Comparison of ENCODE assay signal across 21 mouse cellular contexts in the genomic region with DNA sequence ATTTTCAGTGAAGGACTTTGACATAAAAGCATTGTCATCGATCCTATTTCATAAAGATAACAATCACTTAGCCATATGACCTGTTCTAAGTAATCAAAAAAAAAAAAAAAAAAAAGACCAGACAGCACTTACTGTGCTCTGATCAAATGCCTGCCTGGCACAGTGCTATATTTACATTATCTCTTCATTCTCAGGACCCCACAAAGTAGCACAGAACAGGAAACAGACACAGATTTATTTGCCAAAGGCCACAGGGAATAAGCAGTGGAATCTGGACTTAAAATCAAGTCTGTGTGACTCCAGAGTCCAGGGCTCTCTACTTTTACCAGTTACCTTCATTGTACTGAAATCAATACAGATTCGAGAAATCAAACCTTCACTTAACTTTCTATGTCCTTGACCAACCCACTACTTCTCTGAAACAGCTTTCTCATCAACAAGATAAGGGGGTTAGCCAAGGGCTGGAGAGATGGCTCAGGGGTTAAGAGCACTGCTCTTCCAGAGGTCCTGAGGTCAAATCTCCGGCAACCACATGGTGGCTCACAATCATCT. TPM values are rescaled to one million over a fixed set of nuclear protein-coding genes. Genes with fewer than 3 reads are reported as not detected.
DNase-seq lines count a peak whose midpoint lies in the region; ATAC-seq and TF ChIP-seq lines count a peak whose summit lies in the region.
"Had no signal": no experiment of that assay in that cellular context is flagged by ENCODE, and none has a peak within 500 bp of the region (broad histone marks: within the 10 kb centered on the region; RNA-seq: fewer than 3 reads in every experiment).

No protein-coding gene starts in this region.

- H3K9me3 ChIP-seq in G1E (replicated peaks), result 0 out of 2 replicates have a peak, but pooled peaks cover 1% of the 10 kb centered on the region
- H3K9me3 ChIP-seq in forebrain, embryonic 14.5 days (replicated peaks; ENCODE audit: control insufficient read depth, low read length), result no peaks in the 10 kb centered on the region
- no peaks in the 10 kb centered on the region for H3K9me3 ChIP-seq in forebrain, embryonic 16.5 days (ENCODE audit: control insufficient read depth, low read length)
- H3K9me3 ChIP-seq: embryonic facial prominence, embryonic 13.5 days; forebrain, embryonic 12.5 days; heart, embryonic 15.5 days; hindbrain, embryonic 13.5 days had no signal

- no peak overlapping the region for H3K4me3 ChIP-seq in layer of hippocampus, adult 2 months
- H3K4me3 ChIP-seq in G1E (ENCODE audit: low read depth, low read length), result no peak overlapping the region
- H3K4me3 ChIP-seq in forebrain, embryonic 14.5 days (ENCODE audit: low read depth, low read length), result no peak overlapping the region
- H3K4me3 ChIP-seq in forebrain, embryonic 16.5 days (replicated peaks; ENCODE audit: low read length), result no peak overlapping the region
- H3K4me3 ChIP-seq: embryonic facial prominence, embryonic 13.5 days; forebrain, embryonic 12.5 days; gastrocnemius, adult 2 months; heart, embryonic 15.5 days; hindbrain, embryonic 13.5 days had no signal

- 85% methylated on average over 3 of the region's 3 CpGs for WGBS in forebrain, embryonic 14.5 days
- 93% methylated on average over 3 of the region's 3 CpGs for WGBS in forebrain, embryonic 16.5 days

- 0 out of 2 replicates have a peak, but pooled peaks have one; percentile 15 for ATAC-seq in G1E (ENCODE audit: extremely low read depth, insufficient number of reproducible peaks, low FRiP score, poor library complexity, severe bottlenecking)
- 0 out of 2 replicates have a peak, but pooled peaks have one; percentile 26 for ATAC-seq in megakaryocyte progenitor cell, adult 5-6 weeks (replicated peaks; ENCODE audit: poor library complexity)
- ATAC-seq in forebrain, embryonic 14.5 days, result no peak
- no peak for ATAC-seq in forebrain, embryonic 16.5 days
- ATAC-seq: activated CD4-positive, CD25-positive, alpha-beta regulatory T cell, adult 4 months; hindbrain, postnatal 0 days had no signal

- H3K36me3 ChIP-seq in G1E (replicated peaks), result peaks cover 4% of the 10 kb centered on the region
- H3K36me3 ChIP-seq in forebrain, embryonic 14.5 days (ENCODE audit: control insufficient read depth, insufficient read depth, low read length), result no peaks in the 10 kb centered on the region
- H3K36me3 ChIP-seq in forebrain, embryonic 16.5 days (ENCODE audit: control insufficient read depth, insufficient read depth), result no peaks in the 10 kb centered on the region
- H3K36me3 ChIP-seq: embryonic facial prominence, embryonic 13.5 days; forebrain, embryonic 12.5 days; heart, embryonic 15.5 days; hindbrain, embryonic 13.5 days had no signal

- TF ChIP-seq CTCF in layer of hippocampus, adult 2 months (conservative IDR thresholded peaks at IDR 0.05), result 0 out of 2 replicates have a peak, but pooled peaks have one; percentile 16
- no peak for TF ChIP-seq CTCF in G1E (IDR thresholded peaks at IDR 0.05; ENCODE audit: low read depth, low read length)

- H3K4me1 ChIP-seq in G1E (ENCODE audit: insufficient read depth, low read depth, low read length), result peaks cover 4% of the 10 kb centered on the region; the same call in 1 of the 2 replicates
- H3K4me1 ChIP-seq in forebrain, embryonic 14.5 days (ENCODE audit: control insufficient read depth, insufficient read depth, low read length), result no peaks in the 10 kb centered on the region
- H3K4me1 ChIP-seq in forebrain, embryonic 16.5 days (replicated peaks; ENCODE audit: control insufficient read depth, insufficient read depth, low read length), result peaks cover 2% of the 10 kb centered on the region; the same call in 1 of the 2 replicates
- H3K4me1 ChIP-seq: forebrain, embryonic 12.5 days; hindbrain, embryonic 13.5 days had no signal

- no peak overlapping the region for H3K27ac ChIP-seq in layer of hippocampus, adult 2 months
- H3K27ac ChIP-seq in forebrain, embryonic 14.5 days (ENCODE audit: low read depth, low read length), result no peak overlapping the region
- no peak overlapping the region for H3K27ac ChIP-seq in forebrain, embryonic 16.5 days (ENCODE audit: low read length)
- H3K27ac ChIP-seq: embryonic facial prominence, embryonic 13.5 days; forebrain, embryonic 12.5 days; gastrocnemius, adult 2 months; heart, embryonic 15.5 days; hindbrain, embryonic 13.5 days; hindbrain, postnatal 0 days had no signal

- H3K27me3 ChIP-seq in G1E (ENCODE audit: insufficient read depth, low read length), result no peaks in the 10 kb centered on the region
- no peaks in the 10 kb centered on the region for H3K27me3 ChIP-seq in forebrain, embryonic 14.5 days (replicated peaks; ENCODE audit: control insufficient read depth, insufficient read depth, low read length)
- no peaks in the 10 kb centered on the region for H3K27me3 ChIP-seq in forebrain, embryonic 16.5 days (replicated peaks; ENCODE audit: control insufficient read depth, insufficient read depth, low read length)
- H3K27me3 ChIP-seq: embryonic facial prominence, embryonic 13.5 days; forebrain, embryonic 12.5 days; heart, embryonic 15.5 days; hindbrain, embryonic 13.5 days had no signal

- H3K9ac ChIP-seq in forebrain, embryonic 14.5 days (ENCODE audit: low read length), result no peak overlapping the region
- H3K9ac ChIP-seq in forebrain, embryonic 16.5 days (replicated peaks; ENCODE audit: low read depth, low read length), result no peak overlapping the region
- H3K9ac ChIP-seq: embryonic facial prominence, embryonic 13.5 days; forebrain, embryonic 12.5 days; heart, embryonic 15.5 days; hindbrain, embryonic 13.5 days had no signal

- DNase-seq in layer of hippocampus, adult 2 months (ENCODE audit: low spot score in 2 of 2), result no peak
- DNase-seq in layer of hippocampus, adult 9-11 months, result no peak
- DNase-seq in G1E (ENCODE audit: low spot score), result no peak
- DNase-seq in MN1 (ENCODE audit: low spot score), result peak; percentile 44
- no peak for DNase-seq in forebrain, embryonic 14.5 days (ENCODE audit: low spot score)
- DNase-seq: adrenal gland, adult 2 months; adrenal gland, postnatal 25 days; cerebellum, adult 18-20 months; cerebellum, adult 9-11 months; cerebellum, postnatal 36 days; gastrocnemius, adult 2 months; gastrocnemius, postnatal 25 days; heart, postnatal 14 days had no signal

- H3K4me2 ChIP-seq in forebrain, embryonic 14.5 days (ENCODE audit: low read length), result no peak overlapping the region
- no peak overlapping the region for H3K4me2 ChIP-seq in forebrain, embryonic 16.5 days (ENCODE audit: low read length)
- H3K4me2 ChIP-seq: embryonic facial prominence, embryonic 13.5 days; forebrain, embryonic 12.5 days; heart, embryonic 15.5 days; hindbrain, embryonic 13.5 days had no signal

RNA-seq across cellular contexts. Expression of a gene that starts 14.5 kb away (rescaled TPM):
- total RNA-seq in layer of hippocampus, adult 2 months (2021), result 100 to 1,000 TPM; 174 to 175 TPM
- total RNA-seq in G1E (2014; fragmentation: Nextera tagmentation) (79.2 and 81.2 TPM in 2 replicates), G1E (2017) (46.4 and 52.9 TPM in 2 replicates)
- polyA plus RNA-seq in G1E (2012), result 24.8 and 26.8 TPM in 2 replicates
- total RNA-seq in megakaryocyte progenitor cell, adult 5-6 weeks (2015), result 53.9 and 54.8 TPM in 2 replicates
- total RNA-seq in megakaryocyte progenitor cell, adult 5-6 weeks (2017), result 50.3 and 80.3 TPM in 2 replicates
- polyA plus RNA-seq in forebrain, embryonic 14.5 days (2014; fragmentation: Nextera tagmentation; extraction: Ambion mirVana), result 114 and 133 TPM in 2 replicates
- 111 and 113 TPM in 2 replicates for polyA plus RNA-seq in forebrain, embryonic 16.5 days (2015; fragmentation: Nextera tagmentation; extraction: Ambion mirVana)

Comparison
In these comparisons a context has a peak if more than half of its experiments do, and no peak if none do; other contexts are left out.
1. ATAC-seq: peak in G1E (single experiment) and megakaryocyte progenitor cell, adult 5-6 weeks (single experiment); none in forebrain, embryonic 14.5 days (single experiment) and forebrain, embryonic 16.5 days (single experiment).